Mouse (Mus musculus): ENCODE results near the gene Plcb1.

Plcb1 gene

DNA sequence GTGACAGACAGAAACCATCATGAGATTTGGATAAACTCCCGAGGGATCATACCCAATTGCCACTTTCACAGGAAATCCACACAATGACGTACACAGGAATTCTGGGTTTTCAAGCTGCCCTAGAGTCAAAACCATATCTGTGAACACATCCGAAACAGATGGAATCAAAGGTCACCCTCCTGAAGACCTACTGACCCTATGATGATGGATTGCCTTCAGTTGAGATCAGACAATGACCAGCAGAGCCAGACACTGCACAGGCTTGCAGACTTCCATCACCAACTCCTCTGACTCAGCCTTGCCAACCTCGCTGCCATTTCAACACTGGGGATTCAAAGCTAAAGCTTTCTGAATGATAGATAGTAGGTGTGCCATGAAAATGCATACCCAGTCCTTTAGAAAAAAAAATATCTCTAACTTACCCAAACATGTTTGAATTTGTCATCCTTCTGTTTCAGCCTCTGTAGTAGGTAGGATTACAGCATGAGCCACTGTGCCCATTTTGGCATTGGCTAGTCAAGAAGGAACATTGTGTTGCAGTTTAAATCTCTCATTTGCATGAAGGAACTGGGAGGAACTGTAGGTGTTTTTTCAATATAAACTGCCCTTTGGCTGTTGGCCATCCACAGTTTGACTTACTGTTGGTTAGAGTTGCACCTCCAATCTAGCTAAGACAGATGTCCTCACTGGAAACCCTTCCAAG lies 429.0 kb downstream of the Plcb1 start:
- DNase-seq: no peak

DNA sequence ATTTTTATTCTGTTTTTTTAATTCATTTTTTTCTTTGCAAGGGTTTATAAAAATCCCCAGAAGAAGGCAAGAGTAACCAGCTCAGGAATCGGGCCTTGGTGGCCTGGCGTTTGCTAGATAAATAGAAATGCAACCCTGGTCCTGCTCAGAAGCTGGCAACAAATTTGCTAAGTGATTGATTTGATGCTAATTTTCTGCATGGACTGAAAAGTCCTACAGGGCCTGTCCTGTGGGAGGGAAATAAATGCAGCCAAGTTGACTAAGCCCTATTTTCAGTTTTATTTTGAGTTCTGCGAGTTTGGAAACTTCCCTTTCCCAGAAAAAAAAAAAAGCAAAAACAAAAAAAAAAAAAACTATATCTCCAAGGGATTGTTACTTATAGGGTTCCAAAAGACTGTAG lies 433.5 kb downstream of the Plcb1 start:
- DNase-seq: no peak

DNA sequence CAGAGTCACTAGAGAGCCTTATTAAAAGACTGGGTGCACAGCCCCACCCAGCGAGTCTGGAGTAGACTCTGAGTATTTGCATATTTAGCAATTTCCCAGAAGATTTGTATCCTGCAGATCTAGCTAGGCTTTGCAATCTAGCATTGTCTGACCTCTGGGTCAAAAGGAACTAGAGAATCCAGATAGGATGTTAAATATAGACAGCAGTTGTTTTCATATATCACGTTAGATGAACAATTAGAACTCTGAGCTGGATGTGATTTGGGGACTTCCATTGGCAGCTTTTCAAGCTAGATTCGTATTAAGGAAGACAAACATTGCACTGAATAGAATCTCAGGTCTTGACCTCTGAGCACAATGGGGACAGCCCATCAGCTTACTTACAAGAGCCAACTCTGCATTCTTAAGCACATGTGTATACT lies 439.7 kb downstream of the Plcb1 start:
- DNase-seq: no peak

GRCm38 (mm10) chr2:135230262-135230661 lies 444.4 kb downstream of the Plcb1 start:
- DNase-seq: no peak

- no peak for DNase-seq
These were observed 456.9 kb downstream of the Plcb1 start for GRCm38 (mm10) chr2:135242662-135243316.

DNA sequence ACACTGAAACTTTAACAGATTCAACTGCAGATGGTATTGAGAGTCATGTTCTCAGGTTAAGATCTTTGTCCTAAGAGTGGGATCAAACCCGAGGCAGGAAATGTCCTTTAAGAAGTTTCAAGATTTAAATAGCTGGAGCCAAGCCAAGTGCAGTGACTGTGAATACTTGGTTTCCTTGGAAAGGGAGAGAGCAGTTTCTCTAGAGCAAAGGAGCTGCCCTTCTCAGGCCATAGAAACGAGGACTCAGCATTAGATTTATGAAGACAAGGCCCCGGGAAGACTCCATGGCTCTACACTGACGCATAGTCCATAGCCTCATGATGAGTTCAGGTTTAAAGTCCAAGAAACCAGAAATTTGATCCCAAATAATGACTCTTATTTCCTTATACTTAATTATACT lies 457.9 kb downstream of the Plcb1 start:
- DNase-seq: no peak

- no peak for DNase-seq
These were observed 464.1 kb downstream of the Plcb1 start for GRCm38 (mm10) chr2:135249925-135250324.

DNA sequence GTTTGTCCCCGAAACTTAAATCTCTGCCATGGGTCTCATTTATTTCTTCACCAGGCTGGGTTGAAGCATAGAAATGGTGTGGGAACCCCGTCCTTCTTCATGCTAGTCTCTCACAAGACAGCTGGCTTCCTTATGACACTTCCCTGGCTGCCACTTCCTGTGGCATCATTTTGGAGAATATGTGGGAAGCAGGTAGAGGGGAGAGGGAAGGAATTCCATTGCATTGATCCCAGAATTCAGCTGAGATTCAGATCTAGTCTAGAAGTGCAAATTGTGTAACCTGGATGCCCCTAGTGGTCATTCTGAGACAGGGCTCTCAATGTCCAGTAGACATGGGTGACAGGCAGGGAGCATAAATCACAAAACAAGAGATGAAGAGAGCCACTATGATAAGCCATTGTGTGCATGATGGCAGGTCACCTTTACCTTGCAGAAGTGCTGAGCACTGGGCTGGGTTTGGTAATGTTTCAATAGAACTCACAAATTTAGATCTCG lies 466.0 kb downstream of the Plcb1 start:
- DNase-seq: peak; percentile 20

DNA sequence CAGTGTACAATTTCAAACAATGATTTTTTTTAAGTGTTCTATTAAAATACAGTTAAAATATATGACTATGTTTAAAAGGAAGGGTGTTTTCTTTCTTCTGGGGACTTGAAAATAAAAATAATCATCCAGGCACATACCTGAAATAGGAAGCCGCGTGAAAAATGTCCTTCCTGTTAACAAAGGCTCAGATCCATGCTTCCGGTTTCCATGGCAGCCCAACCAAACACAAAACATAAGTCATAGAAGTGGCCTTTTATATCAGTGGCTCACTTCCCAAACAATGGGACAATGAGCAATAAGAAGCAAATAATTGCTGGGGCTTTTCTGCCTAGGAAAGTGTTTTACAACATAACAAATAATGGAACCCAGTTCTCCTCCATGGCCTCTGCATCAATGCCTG lies 473.3 kb downstream of the Plcb1 start:
- peak; percentile 39 for DNase-seq

DNA sequence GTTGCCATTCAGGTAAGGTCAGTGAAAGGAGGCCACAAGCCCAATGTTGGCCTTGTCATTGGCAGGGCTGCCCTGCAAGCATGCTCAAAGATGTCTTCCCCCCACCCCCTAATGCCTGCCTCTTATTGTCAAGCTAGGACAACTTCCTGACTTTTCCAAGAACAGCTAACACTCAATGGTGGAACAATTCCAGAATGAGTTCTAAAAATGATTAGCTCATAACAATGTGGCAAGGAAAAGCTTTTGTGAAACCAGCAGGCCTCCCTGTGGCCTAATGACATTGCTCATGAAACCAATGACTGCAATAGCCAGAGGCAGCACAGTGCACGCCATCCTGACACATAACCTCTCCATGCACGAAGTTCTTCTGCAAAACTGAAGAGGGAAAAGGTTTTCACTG lies 478.1 kb downstream of the Plcb1 start:
- no peak for DNase-seq

GRCm38 (mm10) chr2:135274949-135275348 lies 489.1 kb downstream of the Plcb1 start:
- no peak for DNase-seq

DNA sequence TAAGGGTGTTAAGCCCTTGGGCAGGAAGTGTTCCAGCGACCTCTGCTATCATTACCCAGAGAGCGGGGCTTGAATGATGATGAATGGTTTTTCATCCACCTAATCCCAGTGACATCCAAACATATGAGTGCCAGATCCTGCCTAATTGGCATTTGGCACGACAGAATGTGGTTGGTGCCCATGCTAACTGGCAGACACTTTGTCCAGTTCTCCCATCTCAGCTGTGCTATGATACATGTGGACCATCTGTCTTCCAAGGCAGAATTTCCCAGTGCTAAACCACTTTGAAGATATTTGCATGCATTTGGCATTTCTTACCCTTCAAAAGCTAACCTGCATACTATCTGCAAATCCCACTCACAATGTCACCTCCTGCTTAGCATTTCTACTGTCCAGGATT lies 492.6 kb downstream of the Plcb1 start:
- peak; percentile 5 for DNase-seq

DNA sequence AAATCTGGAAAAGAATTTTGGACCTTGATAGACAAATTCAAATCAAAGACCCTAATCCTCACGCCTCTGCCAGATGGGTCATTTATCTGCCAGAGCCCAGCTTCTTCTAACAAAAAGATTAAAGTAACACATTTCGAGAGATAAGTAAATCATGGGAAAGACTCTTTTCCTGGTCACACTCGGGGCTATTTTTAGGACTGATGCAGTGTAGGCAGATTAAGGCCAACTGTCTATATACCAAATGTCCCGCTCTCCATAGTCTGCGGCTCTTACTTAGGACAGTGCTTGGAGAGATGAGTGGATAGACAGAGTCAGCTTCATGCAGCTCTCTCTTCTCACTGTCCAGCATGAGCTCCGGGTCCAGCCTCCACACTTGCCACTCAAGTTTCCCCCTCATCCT lies 493.2 kb downstream of the Plcb1 start:
- DNase-seq: no peak

GRCm38 (mm10) chr2:135283783-135284182 lies 497.9 kb downstream of the Plcb1 start:
- peak; percentile 20 for DNase-seq

DNA sequence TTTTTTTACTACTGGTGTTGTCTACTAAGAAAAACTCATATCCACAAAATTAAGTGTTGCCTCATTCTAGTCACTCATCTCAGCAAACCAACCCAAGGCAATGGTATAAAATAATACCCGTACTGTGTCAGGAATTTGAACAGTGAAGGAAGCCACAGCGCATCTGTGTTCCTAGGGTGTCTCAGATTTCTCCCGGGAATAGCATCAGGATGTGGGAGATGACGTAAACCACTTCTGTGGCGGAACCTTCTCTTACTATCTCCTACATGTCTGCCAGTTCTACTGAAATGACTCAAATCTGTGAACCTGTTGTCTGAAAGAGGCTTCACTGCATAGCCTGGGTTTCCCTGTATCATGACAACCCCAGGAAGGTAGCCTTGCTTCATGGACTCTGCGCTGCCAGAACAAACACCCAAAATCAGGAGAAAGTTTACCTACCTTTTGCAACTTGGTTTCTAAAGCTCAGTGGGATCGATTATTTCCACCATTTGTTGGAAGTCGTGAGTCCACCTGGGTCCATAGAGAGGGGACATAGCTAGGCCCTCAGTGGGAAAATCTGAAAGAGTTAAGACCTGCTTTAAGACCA lies 510.4 kb downstream of the Plcb1 start:
- DNase-seq: no peak

GRCm38 (mm10) chr2:135300480-135300879 lies 514.6 kb downstream of the Plcb1 start:
- no peak for DNase-seq

- DNase-seq: no peak
These were observed 516.6 kb downstream of the Plcb1 start for GRCm38 (mm10) chr2:135302483-135302882.

DNA sequence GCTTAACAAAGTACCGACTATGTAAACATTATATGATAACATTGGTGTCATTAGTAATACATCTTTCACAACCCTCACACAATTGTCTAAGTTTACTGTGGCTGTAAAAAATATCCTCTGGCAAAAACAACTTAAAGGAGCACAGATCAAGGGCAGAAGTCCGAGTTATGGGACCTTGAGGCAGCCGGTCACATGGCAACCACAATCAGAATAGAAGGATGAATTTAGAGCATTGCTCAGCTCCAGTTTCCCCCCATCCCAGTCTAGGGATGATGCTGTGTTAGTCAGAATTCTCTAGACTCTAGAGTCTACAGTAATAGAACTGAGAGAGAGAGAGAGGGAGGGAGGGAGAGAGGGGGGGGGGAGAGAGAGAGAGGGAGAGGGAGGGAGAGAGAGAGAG lies 519.3 kb downstream of the Plcb1 start:
- no peak for DNase-seq

GRCm38 (mm10) chr2:135305736-135306471 lies 520.0 kb downstream of the Plcb1 start:
- no peak for DNase-seq

DNA sequence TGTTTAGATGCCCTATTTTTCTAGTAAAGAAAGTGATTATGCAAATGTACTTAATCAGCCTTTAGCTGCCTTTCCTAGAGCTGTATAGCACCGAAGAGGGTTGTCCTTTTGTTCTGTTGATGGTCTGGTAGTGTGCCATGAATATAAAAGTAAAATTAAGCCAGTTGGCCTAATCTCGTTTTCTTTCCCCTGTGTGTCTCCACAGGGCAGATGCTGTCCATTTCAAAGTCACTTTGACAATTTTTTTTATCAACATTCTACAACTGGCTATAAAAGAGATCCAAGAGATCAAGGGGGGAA lies 520.6 kb downstream of the Plcb1 start:
- DNase-seq: no peak

DNA sequence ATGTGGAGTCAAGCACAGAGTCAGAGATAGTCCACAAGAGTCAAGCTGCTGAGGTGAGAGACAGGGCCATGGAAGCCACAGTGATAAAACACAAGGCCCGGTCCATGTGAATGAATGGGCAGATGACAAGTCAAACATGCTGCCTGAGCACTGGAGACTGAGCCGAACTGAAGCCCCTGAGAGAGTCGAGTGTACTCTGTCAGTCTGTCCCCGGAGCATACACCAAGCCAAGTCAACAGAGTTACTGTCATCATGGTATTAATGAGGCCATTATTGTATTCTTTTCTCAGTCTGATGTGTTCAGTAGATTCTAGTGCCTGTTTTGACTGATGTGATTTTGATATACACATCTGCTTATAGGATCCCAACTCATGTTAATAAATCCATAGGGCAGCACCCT lies 521.9 kb downstream of the Plcb1 start:
- no peak for DNase-seq

- no peak for DNase-seq
These were observed 530.1 kb downstream of the Plcb1 start for GRCm38 (mm10) chr2:135315980-135316379.

DNA sequence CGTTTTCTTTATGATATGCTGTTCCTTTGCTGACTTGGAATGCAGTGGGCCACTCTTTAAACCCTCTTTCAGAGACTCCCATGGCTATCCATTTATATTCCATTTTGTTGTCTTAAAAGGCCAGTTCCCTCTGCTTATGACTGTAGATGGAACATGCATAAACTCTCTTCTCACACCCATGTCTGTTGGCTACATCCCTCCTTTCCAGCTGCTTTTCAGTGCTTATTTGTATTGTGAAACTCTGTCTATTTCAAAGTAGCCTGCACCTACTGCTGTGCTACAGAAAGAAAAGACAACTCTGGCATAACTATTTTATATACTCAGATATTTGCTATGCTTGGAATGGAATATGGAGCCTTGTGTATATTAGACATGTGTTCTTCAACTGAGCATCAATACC lies 532.3 kb downstream of the Plcb1 start:
- no peak for DNase-seq
